Mouse (Mus musculus) liver, embryonic 14.5 days (tissue): ENCODE data around the gene Negr1. TPM values are rescaled to one million over a fixed set of nuclear protein-coding genes. Genes with fewer than 3 reads are reported as not detected.
A peak's percentile ranks its signal among the peaks of the same experiment; 100 is the strongest.

Experiments
- ATAC-seq: fragments of 200-750 bp; cut with Nextera tagmentation; 2 replicates; pipeline ENCODE4 v1.8.0; 2017; ENCODE audit warnings: moderate number of reproducible peaks, mild to moderate bottlenecking, moderate library complexity; ENCODE audit not compliant: insufficient read depth
- DNase-seq, 3 experiments: peaks; one replicate each; pipeline ENCODE4 v3.0.0-alpha.2; 2012 to 2013; ENCODE audit warnings: low read depth in 3 of 3, low spot score in 3 of 3
- H3K27ac ChIP-seq: fragments of 300-500 bp; sonication (generic); 2 replicates; pipeline ENCODE4 v1.5.1; 2014; ENCODE audit warnings: moderate library complexity, mild to moderate bottlenecking, control low read depth, inconsistent platforms
- H3K27me3 ChIP-seq: fragments of 300-500 bp; sonication (generic); 2 replicates; pipeline ENCODE4 v1.6.1; 2014; ENCODE audit warnings: mild to moderate bottlenecking, low read length, moderate library complexity; ENCODE audit not compliant: control insufficient read depth, insufficient read depth
- H3K36me3 ChIP-seq: fragments of 300-500 bp; sonication (generic); replicated peaks from 2 replicates; pipeline ENCODE4 v1.6.1; 2014; ENCODE audit warnings: low read depth; ENCODE audit not compliant: control insufficient read depth, insufficient read depth
- H3K4me1 ChIP-seq, 2 experiments: fragments of 200-500 bp in 1 of 2; fragments of 300-500 bp in 1 of 2; sonication (generic) in 1 of 2; replicated peaks; 2 replicates each; pipeline ENCODE4 v1.6.1; 2012 to 2014; ENCODE audit warnings: antibody characterized with exemption in 1 of 2, inconsistent platforms in 1 of 2, low read length in 1 of 2; ENCODE audit not compliant: control insufficient read depth in 2 of 2, insufficient read depth in 2 of 2
- H3K4me2 ChIP-seq: fragments of 300-500 bp; sonication (generic); 2 replicates; pipeline ENCODE4 v1.6.1; 2014; ENCODE audit warnings: low read depth, mild to moderate bottlenecking, control low read depth, moderate library complexity
- H3K4me3 ChIP-seq, 2 experiments: fragments of 200-500 bp in 1 of 2; fragments of 300-500 bp in 1 of 2; sonication (generic) in 1 of 2; 2 replicates each; pipeline ENCODE4 v1.5.1; 2012 to 2014; ENCODE audit warnings: low read depth in 2 of 2, low read length in 2 of 2, mild to moderate bottlenecking in 2 of 2, control low read depth in 1 of 2, inconsistent platforms in 1 of 2, moderate library complexity in 1 of 2; ENCODE audit not compliant: insufficient read depth in 1 of 2
- H3K9ac ChIP-seq: fragments of 300-500 bp; sonication (generic); replicated peaks from 2 replicates; pipeline ENCODE4 v1.6.1; 2014; ENCODE audit warnings: mild to moderate bottlenecking, control low read depth, moderate library complexity
- H3K9me3 ChIP-seq: fragments of 300-500 bp; sonication (generic); 2 replicates; pipeline ENCODE4 v1.6.1; 2016; ENCODE audit warnings: low read length, mixed read lengths; ENCODE audit not compliant: control insufficient read depth
- CTCF ChIP-seq: IDR thresholded peaks from 2 replicates; pipeline ENCODE4 v1.5.1; 2016; ENCODE audit warnings: antibody characterized with exemption, low read depth, control low read depth
- EP300 ChIP-seq: IDR thresholded peaks from 2 replicates; pipeline ENCODE4 v1.6.1; 2016; ENCODE audit warnings: antibody characterized with exemption, low read depth
- WGBS: fragments of 180-500 bp; shearing (Covaris S2); extraction: QIAGEN DNeasy Blood & Tissue Kit; methylation state at CpG from one replicate; pipeline ENCODE4 v1.1.7; 2014; ENCODE audit not compliant: insufficient replicate concordance; 5-methylcytosine and 5-hydroxymethylcytosine counted together
- polyA plus RNA-seq, 2 experiments: library from polyadenylated mRNA; depleted of rRNA in 1 of 2; stranded (reverse) in 1 of 2; unstranded in 1 of 2; fragments of >200 nt; fragmentation: Nextera tagmentation in 1 of 2; extraction: Ambion mirVana in 1 of 2; gene quantifications; 2 replicates each; pipeline versions ENCODE4 v1.2.1 to v1.2.3; 2012 to 2014

Gene Negr1
- polyA plus RNA-seq (2012; rRNA removed): 0.03 and 0.05 TPM in 2 replicates
- not detected in 2 replicates for polyA plus RNA-seq (2014; fragmentation: Nextera tagmentation; extraction: Ambion mirVana)

- H3K9me3 ChIP-seq: no peaks in the 10 kb centered on the region
- H3K9ac ChIP-seq: no peak within 1 kb of the TSS
- H3K4me3 ChIP-seq: peak within 1 kb of the TSS; percentile 31 to 56
- no peaks in the 10 kb centered on the region for H3K4me1 ChIP-seq
- WGBS: 1% methylated on average over 73 of the region's 79 CpGs
- DNase-seq: no peak
- H3K36me3 ChIP-seq: no peaks in the 10 kb centered on the region
- peaks cover 30% of the 10 kb centered on the region for H3K27me3 ChIP-seq
- H3K27ac ChIP-seq: no peak within 1 kb of the TSS
- TF ChIP-seq CTCF (no peak), EP300 (no peak)
- H3K4me2 ChIP-seq: peak within 1 kb of the TSS; percentile 45
- ATAC-seq: 0 out of 2 replicates have a peak, but pooled peaks have one; percentile 28
Observed at GRCm38 (mm10) chr3:156561524-156562423, at the start of gene Negr1. TSS of gene Negr1 (plus strand) at chr3:156561794.

GRCm38 (mm10) chr3:156526461-156526933 lies 35.1 kb upstream of the Negr1 start:
- TF ChIP-seq EP300: no peak
- no peak for TF ChIP-seq CTCF
- no peak overlapping the region for H3K9ac ChIP-seq
- ATAC-seq (no peak), DNase-seq (no peak)
- H3K4me1 ChIP-seq: no peaks in the 10 kb centered on the region
- no peaks in the 10 kb centered on the region for H3K9me3 ChIP-seq
- H3K4me3 ChIP-seq: no peak overlapping the region
- no peaks in the 10 kb centered on the region for H3K27me3 ChIP-seq
- 54% methylated on average over 8 of the region's 8 CpGs for whole genome bisulfite sequencing
- H3K27ac ChIP-seq: no peak overlapping the region
- H3K36me3 ChIP-seq: no peaks in the 10 kb centered on the region
- H3K4me2 ChIP-seq: no peak overlapping the region

- Histone ChIP-seq H3K4me1 (no peaks in the 10 kb centered on the region), H3K9me3 (no peaks in the 10 kb centered on the region), H3K27me3 (no peaks in the 10 kb centered on the region), H3K9ac (no peak overlapping the region), H3K36me3 (no peaks in the 10 kb centered on the region), H3K27ac (no peak overlapping the region), H3K4me2 (no peak overlapping the region), H3K4me3 (no peak overlapping the region)
- no peak for ATAC-seq
- WGBS: 66% methylated on average over 2 of the region's 2 CpGs
- no peak for DNase-seq
- TF ChIP-seq CTCF (no peak), EP300 (no peak)
Observed at GRCm38 (mm10) chr3:156527231-156527995, 34.2 kb upstream of the Negr1 start.

- H3K27me3 ChIP-seq: peaks cover 30% of the 10 kb centered on the region
- 29% methylated on average over 8 of the region's 8 CpGs for WGBS
- DNase-seq: no peak
- no peak overlapping the region for H3K4me3 ChIP-seq
- TF ChIP-seq CTCF (no peak), EP300 (no peak)
- no peak overlapping the region for H3K9ac ChIP-seq
- no peak overlapping the region for H3K4me2 ChIP-seq
- no peaks in the 10 kb centered on the region for H3K4me1 ChIP-seq
- no peaks in the 10 kb centered on the region for H3K36me3 ChIP-seq
- no peaks in the 10 kb centered on the region for H3K9me3 ChIP-seq
- ATAC-seq: no peak
- no peak overlapping the region for H3K27ac ChIP-seq
Observed at GRCm38 (mm10) chr3:156559441-156559825, 2.2 kb upstream of the Negr1 start.
